Mouse (Mus musculus) adrenal gland, postnatal 4 days (tissue): ENCODE data around the gene Zcchc17. TPM values are rescaled to one million over a fixed set of nuclear protein-coding genes. Genes with fewer than 3 reads are reported as not detected.
A peak's percentile ranks its signal among the peaks of the same experiment; 100 is the strongest.

Source experiments
- DNase-seq, 2 experiments: peaks; one replicate each; pipeline ENCODE4 v3.0.0; 2021 to 2022; ENCODE audit warnings: low spot score in 2 of 2, mixed read lengths in 2 of 2
- total RNA-seq, 2 experiments: library from RNA; stranded (reverse); gene quantifications; 2 replicates each; pipeline ENCODE4 v1.2.3; 2021

Gene Zcchc17
- total RNA-seq, 2 experiments from 2014 or later, result 32.3 to 34.9 TPM

DNA sequence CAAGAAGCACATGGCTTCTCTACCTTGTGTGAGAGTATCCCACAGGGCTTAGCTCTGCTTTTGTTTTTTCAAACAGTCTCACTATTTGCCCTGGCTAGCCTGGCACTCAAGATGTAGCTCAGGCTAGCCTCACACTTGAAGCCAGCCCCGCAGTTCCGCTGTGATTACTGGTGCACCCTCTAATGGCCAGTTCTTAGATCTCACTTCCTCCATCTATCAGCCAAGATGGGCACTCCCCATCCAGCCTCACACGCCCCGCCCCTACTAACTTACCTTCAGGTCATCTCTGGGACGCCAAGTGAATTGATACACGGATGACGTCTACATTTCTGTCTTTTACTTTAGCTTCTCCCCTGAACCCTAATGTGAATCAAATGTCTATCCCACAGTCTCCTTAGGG, 40.2 kb downstream of the Zcchc17 start:
- no peak for DNase-seq

DNA sequence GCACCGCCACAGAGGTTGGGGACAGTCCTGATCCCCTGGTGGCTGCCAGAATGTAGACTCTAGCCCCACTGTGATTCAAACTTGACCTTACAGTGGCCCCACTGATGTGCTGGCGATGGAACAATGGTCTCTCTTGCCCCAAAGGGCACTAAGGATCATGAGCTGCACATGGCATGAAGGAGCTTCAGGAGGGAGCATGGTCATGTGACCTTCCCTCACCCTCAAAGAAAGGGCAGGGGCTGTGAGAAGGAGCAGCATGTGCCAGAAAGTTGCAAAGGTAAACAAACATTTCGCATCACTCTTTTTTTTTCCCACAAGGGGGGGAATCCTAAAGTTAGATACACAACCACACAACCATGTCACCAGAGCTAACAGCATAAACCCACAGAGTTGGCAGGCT, 41.6 kb downstream of the Zcchc17 start:
- DNase-seq, result no peak

GRCm38 (mm10) chr4:130316691-130317090, 43.1 kb downstream of the Zcchc17 start:
- DNase-seq, result no peak

- DNase-seq, result peak; percentile 37 to 49
These were observed 43.8 kb downstream of the Zcchc17 start for GRCm38 (mm10) chr4:130315771-130316527.

- no peak for DNase-seq
These were observed 46.2 kb downstream of the Zcchc17 start for GRCm38 (mm10) chr4:130313552-130313951.

DNA sequence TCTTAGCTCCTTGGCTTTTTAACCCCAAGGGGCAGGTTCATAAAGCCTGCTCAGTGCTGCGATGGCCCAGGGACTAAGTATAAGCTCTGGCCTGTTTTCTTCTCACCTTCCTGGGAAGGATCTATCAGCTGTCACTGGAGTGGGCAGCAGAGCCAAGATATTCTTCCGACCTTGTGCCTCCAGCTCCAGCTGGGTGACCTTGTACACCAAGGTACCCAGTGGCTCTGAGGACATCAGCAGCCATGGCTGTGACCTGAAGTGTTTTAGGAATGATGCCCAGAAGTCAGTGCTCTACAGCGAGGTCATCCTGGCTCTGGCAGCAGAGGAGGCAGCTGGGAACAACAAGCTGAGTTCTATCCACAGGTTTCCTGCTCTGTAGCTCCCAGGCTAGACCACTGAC, 47.2 kb downstream of the Zcchc17 start:
- DNase-seq, result no peak

- DNase-seq, result no peak
These were observed 50.5 kb downstream of the Zcchc17 start for GRCm38 (mm10) chr4:130309254-130309653.

DNA sequence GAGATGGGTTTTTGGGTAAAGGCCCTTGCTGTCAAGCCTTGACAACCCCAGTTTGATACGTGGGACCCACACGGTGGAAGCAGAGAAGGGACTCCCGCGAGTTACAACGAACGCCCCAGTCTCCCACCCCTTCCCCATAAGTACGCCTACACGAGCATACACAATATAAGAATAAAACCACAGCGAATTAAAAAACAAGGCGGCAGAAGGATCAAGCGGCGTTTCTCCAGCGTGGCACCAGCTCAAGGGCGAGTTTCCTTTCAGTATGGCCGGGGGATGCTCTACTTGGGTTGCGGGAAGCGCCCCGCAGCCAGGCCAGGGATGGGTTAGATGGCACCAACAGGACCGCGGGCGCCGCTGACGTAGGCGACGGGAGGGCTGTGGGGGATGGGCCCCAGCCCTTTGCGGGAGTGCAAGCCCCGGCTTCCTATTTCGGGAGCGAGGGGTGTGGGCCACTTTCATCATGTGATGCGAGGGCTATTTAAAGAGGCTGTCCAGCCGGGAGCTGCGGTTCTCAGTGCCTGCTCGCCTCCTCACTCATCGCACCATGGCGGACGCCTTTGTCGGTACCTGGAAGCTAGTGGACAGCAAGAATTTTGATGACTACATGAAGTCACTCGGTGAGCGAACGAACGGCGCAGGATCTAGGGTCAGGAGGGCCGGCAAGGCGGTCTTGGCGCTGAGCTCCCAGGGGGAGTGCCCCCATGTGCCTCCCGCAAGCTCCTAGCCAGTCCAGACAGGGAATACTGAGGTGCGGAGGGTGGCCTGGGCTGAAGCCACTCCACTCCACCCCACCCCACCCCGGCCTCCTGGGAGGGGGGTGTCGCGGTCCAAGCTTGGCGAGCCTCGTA, 51.3 kb downstream of the Zcchc17 start, which contains the start of the genes Fabp3 and Gm10570:
Gene Fabp3, plus strand, starts transcription at position 365 of the 851 bp plus-strand sequence.
Gene Gm10570, minus strand, starts transcription at position 444 of the 851 bp plus-strand sequence.
- no peak for DNase-seq

DNA sequence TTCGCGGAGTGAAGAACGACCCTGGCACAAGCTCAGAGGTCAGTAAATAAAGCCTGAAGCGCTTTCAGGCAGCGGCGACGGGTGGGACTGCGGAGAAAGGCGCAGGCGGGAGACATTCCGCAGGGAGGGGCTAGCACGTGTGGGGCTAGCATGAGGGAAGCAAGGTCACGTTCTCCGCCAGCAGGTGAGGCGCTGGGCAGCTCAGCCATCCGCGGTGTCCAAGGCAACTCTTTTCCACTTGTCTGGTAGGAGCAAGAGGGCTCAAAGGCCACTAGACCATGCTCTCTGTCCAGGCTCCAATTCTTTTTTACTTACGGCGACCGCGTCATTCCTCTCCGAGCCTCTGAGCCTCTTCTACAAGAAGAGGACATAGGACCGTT, 51.9 kb downstream of the Zcchc17 start:
- DNase-seq, result no peak

DNA sequence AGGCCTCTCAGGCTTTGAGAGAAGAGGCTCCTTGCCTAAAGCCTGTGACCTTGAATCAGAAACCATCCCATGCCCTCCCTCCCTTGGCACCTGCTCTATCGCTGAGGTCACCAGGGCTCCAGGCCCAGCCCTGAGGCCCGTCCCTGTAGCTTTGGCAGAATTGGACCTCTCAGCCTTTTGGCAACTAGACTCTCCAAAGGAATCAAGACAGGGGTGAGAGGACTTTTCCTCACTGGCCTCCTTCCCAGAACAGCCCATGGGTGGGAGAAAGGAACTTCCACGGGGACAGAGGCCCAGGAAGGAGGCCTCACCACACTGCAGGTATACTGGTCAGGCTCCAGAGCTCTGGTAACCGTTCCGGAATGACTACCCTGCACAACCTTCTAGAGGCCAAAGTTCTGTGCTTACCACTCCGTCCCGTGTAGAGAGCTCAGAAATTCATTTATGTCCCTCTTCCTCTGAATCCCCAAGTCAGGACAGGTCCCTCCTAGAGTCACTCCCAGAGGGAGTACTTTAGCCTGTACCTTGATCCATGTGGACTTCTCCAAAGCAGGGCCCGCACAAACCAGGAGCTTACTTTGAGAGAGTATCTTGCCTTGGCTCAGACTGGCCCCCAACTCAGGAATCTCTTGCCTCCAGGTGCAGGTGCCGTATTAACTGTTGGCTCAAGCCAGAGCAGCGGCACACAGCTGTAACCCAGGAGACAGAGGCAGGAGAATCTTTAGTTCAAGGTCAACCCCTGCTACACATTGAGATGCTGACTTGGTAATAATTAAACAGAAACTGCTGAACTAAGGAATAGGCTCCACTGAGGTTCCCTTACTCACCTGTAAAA, 52.7 kb downstream of the Zcchc17 start:
- DNase-seq, result no peak

- no peak for DNase-seq
These were observed 55.0 kb downstream of the Zcchc17 start for GRCm38 (mm10) chr4:130304746-130305145.

DNA sequence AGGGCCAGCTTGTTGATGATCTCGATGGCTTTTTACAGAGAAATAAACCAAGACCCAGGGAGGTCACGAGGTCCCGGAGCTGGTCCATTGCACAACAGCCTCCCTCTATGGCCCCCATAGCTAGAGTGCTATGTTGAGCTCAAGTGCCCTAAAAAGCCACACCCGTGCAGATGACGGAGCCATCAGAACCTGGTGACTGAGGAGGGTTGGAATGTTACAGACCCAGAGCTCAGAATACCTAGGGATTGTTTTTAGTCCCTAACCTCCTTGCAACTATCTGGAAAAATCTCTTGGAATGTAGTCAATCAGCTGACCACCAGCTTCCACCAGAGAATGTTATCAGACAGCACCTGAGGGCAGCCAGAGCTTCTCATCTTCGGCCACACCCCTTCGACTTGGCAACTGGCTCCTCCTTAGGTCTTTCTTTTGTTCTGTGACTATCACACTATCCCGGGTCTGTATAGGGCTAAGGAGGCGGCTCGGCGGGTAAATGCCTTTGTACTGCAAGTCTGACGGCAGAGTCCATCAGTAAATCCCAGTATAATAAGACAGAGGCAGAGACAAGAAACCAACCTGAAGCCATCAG, 57.4 kb downstream of the Zcchc17 start:
- no peak for DNase-seq

DNA sequence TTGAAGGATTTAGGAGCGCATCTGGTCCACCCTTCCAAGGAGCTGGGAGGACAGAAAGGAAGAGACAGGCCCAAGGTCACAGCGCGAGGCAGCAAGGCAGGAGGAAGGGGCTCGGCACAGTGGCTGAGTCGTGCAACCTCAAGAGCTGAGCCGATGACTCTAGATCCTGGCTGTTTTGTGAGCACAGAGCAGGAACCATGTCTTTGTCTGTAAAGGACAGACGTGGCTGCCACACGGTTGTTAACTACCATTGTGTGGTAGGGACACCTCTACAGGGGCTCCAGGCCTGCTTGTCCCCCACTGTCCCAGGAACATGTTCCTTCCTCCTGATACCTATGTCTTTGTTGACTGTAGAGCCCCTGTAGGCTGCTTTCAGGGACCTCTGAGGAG, 60.1 kb downstream of the Zcchc17 start:
- no peak for DNase-seq

GRCm38 (mm10) chr4:130298877-130299628, 60.7 kb downstream of the Zcchc17 start:
- DNase-seq, result no peak

DNA sequence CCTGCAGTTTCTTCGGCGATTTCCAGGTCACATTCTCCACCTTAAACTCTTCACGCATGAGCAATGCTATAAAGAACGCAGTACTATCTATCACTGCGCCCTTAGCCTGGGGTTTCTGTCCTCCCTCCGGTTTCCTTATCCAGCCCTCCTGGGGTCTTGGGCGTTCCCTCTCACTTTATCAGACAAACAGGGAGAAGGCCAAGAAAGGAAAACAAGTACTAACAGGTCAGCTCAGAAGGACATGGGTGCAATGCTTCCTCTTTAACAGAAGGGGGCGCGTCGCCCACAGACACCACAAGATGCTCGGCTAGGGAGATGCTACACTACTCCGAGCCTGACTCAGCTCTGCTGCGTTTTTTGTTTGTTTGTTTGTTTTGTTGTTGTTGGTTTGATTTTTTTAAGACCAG, 62.6 kb downstream of the Zcchc17 start:
- DNase-seq, result no peak

- DNase-seq, result no peak
These were observed 63.3 kb downstream of the Zcchc17 start for GRCm38 (mm10) chr4:130296243-130296965.

GRCm38 (mm10) chr4:130295047-130295745, 64.5 kb downstream of the Zcchc17 start:
- DNase-seq, result no peak

- no peak for DNase-seq
These were observed 65.2 kb downstream of the Zcchc17 start for GRCm38 (mm10) chr4:130294513-130294912.

DNA sequence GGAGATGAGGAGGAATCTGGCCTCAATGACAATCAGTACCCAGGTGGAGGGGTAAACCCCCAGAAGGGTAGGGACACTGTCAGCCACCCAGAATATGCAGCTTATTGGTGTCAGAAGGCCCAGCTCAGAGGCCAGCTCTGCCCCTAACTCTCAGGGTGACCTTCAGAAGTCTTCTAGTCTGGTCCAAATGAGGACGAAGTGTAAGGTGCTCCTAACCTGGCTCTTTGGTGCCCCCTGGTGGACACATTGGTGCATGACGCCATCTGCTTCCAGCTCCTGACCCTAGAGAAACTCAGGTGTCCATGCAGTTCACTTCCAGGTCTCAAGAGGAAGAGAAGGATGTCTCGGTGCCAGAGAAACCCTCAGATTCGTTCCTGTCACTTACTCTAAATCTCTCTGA, 67.5 kb downstream of the Zcchc17 start:
- DNase-seq, result no peak
